Mouse (Mus musculus) ES-E14 (cell line): Measurements from ENCODE around the gene Kdm8. TPM values are rescaled to one million over a fixed set of nuclear protein-coding genes. Genes with fewer than 3 reads are reported as not detected.

ENCODE experiments used
- DNase-seq: peaks from one replicate; pipeline ENCODE4 v3.0.0-alpha.2; 2013; ENCODE audit warnings: low read depth, low spot score
- H3K27ac ChIP-seq: 2 replicates; pipeline ENCODE4 v1.5.1; 2012; ENCODE audit warnings: low read depth, mild to moderate bottlenecking, low read length, moderate library complexity, mixed read lengths; ENCODE audit not compliant: poor library complexity, insufficient read depth, severe bottlenecking
- H3K36me3 ChIP-seq: 2 replicates; pipeline ENCODE4 v1.6.1; 2012; ENCODE audit warnings: mild to moderate bottlenecking, low read length, moderate library complexity, mixed read lengths; ENCODE audit not compliant: control insufficient read depth, poor library complexity, insufficient read depth, severe bottlenecking
- H3K4me1 ChIP-seq, 2 experiments: fragments of 150-350 bp in 1 of 2; sonication (generic) in 1 of 2; 2 replicates each; pipeline ENCODE4 v1.6.1; 2012; ENCODE audit warnings: low read length in 2 of 2, mild to moderate bottlenecking in 1 of 2, mixed read lengths in 1 of 2; ENCODE audit not compliant: control insufficient read depth in 2 of 2, insufficient read depth in 2 of 2, poor library complexity in 1 of 2
- H3K4me3 ChIP-seq, 2 experiments: fragments of 150-350 bp in 1 of 2; sonication (generic) in 1 of 2; 2 replicates each; pipeline ENCODE4 v1.5.1; 2012; ENCODE audit warnings: low read length in 2 of 2, low read depth in 1 of 2, mild to moderate bottlenecking in 1 of 2, mixed read lengths in 1 of 2; ENCODE audit not compliant: insufficient read depth in 1 of 2, poor library complexity in 1 of 2, severe bottlenecking in 1 of 2
- H3K9ac ChIP-seq: 2 replicates; pipeline ENCODE4 v1.6.1; 2012; ENCODE audit warnings: low read depth, mild to moderate bottlenecking, low read length, mixed read lengths; ENCODE audit not compliant: poor library complexity, insufficient read depth, severe bottlenecking
- H3K9me3 ChIP-seq: fragments of 150-350 bp; sonication (generic); 2 replicates; pipeline ENCODE4 v1.6.1; 2012; ENCODE audit warnings: low read depth, mild to moderate bottlenecking, low read length; ENCODE audit not compliant: control insufficient read depth, insufficient read depth
- CHD2 ChIP-seq: IDR thresholded peaks from 2 replicates; pipeline ENCODE4 v1.6.1; 2014; ENCODE audit warnings: mild to moderate bottlenecking, low read depth, low read length, inconsistent platforms
- HCFC1 ChIP-seq: IDR thresholded peaks from 2 replicates; pipeline ENCODE4 v1.6.1; 2012; ENCODE audit warnings: low read length, inconsistent platforms, borderline replicate concordance; ENCODE audit not compliant: insufficient read depth
- MAFK ChIP-seq: IDR thresholded peaks from 2 replicates; pipeline ENCODE4 v1.6.1; 2014; ENCODE audit warnings: mild to moderate bottlenecking, low read depth, low read length, inconsistent platforms; ENCODE audit not compliant: insufficient read depth
- ZC3H11A ChIP-seq: IDR thresholded peaks from 2 replicates; pipeline ENCODE4 v1.6.1; 2012; ENCODE audit warnings: low read depth, mild to moderate bottlenecking, inconsistent platforms, low read length, borderline replicate concordance
- ZNF384 ChIP-seq: IDR thresholded peaks from 2 replicates; pipeline ENCODE4 v1.6.1; 2012; ENCODE audit warnings: low read depth, low read length, inconsistent platforms
- in situ Hi-C, 2 experiments: fragments of 600-800 bp; cut with MboI; formaldehyde crosslinking; loops; one replicate each; pipeline ENCODE4 v1.15.1; 2025; ENCODE audit warnings: low sequenced_read_pairs in 2 of 2, inconsistent platforms in 1 of 2; ENCODE audit not compliant: unreplicated experiment in 2 of 2
- total RNA-seq: library from RNA; depleted of rRNA; stranded (reverse); fragments of 300-350 nt; gene quantifications from 2 replicates; pipeline ENCODE4 v1.2.3, GENCODE M21; 2012

Kdm8 gene
- total RNA-seq, 1 experiment = 6.7 TPM

DNA sequence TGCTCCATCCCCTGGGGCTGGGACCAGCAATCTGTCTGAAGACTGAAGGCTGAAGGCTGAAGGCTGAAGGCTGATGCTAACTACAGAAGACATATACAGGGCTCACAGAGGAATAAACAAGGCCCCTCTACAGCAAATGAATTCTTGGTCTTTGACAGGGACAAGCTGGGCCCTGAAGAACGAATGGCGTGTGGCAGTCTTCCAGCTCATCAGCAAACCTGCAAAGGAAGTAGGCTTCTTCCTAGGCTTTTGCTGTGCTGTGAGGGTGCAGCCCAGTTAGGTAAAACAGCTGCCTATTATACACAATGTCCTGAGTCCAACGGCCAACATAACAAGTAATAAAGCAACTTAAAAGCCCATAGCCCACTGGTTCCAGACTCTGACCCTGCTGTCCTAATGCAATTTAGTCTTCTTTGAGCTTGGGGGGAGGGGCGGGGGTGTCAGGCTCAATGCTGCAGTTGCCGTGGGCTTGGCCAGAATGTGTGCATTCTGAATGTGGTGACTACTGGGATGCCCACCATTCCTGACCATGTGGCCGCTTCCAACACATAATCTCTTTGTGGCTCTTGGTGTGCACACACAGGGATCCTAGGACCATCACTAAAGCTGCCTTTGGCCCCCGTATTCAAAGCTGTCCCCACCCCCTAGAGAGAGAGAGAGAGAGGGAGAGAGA, 14.2 kb upstream of the Kdm8 start:
- Histone ChIP-seq H3K4me3 (no peak overlapping the region), H3K27ac (no peak overlapping the region), H3K9ac (no peak overlapping the region), H3K36me3 (no peaks in the 10 kb centered on the region), H3K9me3 (no peaks in the 10 kb centered on the region), H3K4me1 (no peaks in the 10 kb centered on the region)
- in situ Hi-C loops = no loop called here
- no peak for DNase-seq
- TF ChIP-seq ZC3H11A (no peak), MAFK (no peak), HCFC1 (no peak), CHD2 (no peak), ZNF384 (no peak)

DNA sequence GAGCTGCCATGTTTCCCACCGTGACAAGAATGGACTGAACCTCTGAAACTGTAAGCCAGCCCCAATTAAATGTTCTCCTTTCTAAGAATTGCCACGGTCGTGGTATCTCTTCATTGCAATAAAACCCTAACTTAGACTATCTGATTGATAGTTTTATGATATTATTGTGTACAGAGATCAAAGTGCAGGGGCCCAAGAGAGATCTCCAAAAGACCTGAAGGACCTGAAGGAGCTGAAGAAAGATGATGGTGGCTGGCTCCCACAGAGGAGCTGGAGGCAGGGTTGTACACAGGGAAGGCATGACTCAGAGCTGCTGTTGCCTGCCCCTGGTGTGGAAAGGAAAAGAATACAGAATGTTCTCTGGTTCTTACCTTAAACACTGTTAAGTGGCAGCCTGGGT, 10.6 kb upstream of the Kdm8 start:
- no peak for DNase-seq
- in situ Hi-C loops = no loop called here
- H3K9me3 ChIP-seq = no peaks in the 10 kb centered on the region
- no peaks in the 10 kb centered on the region for H3K4me1 ChIP-seq
- no peak overlapping the region for H3K9ac ChIP-seq
- H3K4me3 ChIP-seq = no peak overlapping the region
- no peak overlapping the region for H3K27ac ChIP-seq
- TF ChIP-seq HCFC1 = no peak
- no peak for TF ChIP-seq CHD2
- TF ChIP-seq ZNF384 = no peak
- TF ChIP-seq MAFK = no peak
- no peak for TF ChIP-seq ZC3H11A
- H3K36me3 ChIP-seq = no peaks in the 10 kb centered on the region

DNA sequence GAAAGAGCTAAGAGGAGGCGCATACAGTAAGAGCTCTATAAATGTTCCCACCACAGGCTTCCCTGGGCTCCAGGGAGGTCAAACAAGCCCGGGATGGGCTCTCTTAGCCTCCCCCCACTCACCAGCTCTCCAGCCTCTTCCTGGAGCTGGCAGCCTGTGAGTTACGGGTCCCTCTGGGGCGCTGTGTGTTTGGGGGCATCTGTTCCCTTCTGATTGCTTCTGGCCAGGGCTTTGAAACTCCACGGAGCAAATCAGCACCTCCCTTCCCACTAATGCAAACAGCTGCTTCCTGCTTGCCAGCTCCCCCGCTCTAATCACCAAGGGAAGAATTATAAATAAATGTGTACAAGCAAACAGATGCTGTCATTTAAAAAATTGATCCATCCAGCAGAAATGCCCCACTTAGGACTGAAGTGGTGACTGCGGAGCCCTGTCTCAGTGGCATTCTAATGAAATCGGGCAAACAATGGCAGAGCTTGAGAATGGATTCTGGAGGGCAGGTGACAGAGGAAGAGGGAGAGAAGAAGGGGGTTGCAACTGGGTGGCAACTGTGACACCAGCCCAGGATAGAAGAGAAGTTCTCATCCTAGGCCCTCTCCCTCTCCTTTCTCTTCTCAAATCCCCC, 9.7 kb upstream of the Kdm8 start:
- Histone ChIP-seq H3K9ac (no peak overlapping the region), H3K4me1 (no peaks in the 10 kb centered on the region), H3K36me3 (no peaks in the 10 kb centered on the region), H3K27ac (no peak overlapping the region), H3K4me3 (no peak overlapping the region), H3K9me3 (no peaks in the 10 kb centered on the region)
- no peak for DNase-seq
- TF ChIP-seq ZNF384 (no peak), HCFC1 (no peak), CHD2 (no peak), ZC3H11A (no peak), MAFK (no peak)
- in situ Hi-C loops = no loop called here

DNA sequence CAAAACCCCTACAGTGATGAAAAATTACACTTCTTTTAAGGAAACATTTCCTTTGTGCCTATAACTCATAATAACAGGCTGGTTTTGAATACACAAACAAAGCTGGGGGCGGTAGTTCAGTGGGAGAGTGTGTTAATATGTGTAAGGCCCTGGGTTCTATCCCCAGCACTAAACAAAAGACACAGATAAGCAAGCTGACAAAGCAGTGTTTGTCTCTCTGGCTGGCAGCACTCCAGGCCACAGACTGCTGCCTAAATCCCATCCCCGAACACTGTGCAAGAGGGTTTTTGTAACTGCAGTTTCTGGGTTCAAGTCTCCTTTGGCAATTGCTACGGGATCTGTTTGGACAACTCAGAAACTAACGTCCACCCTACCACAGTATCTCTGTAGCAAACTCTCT, 2.2 kb upstream of the Kdm8 start:
- no peak for DNase-seq
- Histone ChIP-seq H3K27ac (no peak overlapping the region), H3K9ac (no peak overlapping the region), H3K9me3 (no peaks in the 10 kb centered on the region), H3K36me3 (no peaks in the 10 kb centered on the region), H3K4me3 (no peak overlapping the region), H3K4me1 (no peaks in the 10 kb centered on the region)
- in situ Hi-C loops = no loop called here
- TF ChIP-seq CHD2 (no peak), HCFC1 (no peak), MAFK (no peak), ZC3H11A (no peak), ZNF384 (no peak)
